In genomic region chr7:116336226-116336625, GRCm38 (mm10) we compare ENCODE assay signal across 8 mouse cellular contexts. TPM values are rescaled to one million over a fixed set of nuclear protein-coding genes. Genes with fewer than 3 reads are reported as not detected.
DNase-seq lines count a peak whose midpoint lies in the region; ATAC-seq and TF ChIP-seq lines count a peak whose summit lies in the region.

No protein-coding gene starts in this region.

- H3K27ac ChIP-seq in hindbrain, embryonic 11.5 days (ENCODE audit: low read depth, low read length) = no peak overlapping the region
- no peak overlapping the region for H3K27ac ChIP-seq in hindbrain, embryonic 12.5 days

- H3K4me3 ChIP-seq in hindbrain, embryonic 11.5 days (ENCODE audit: low read depth, low read length) = no peak overlapping the region
- H3K4me3 ChIP-seq in hindbrain, embryonic 12.5 days = no peak overlapping the region

- POLR2A ChIA-PET in Patski (lab: Charles Lee) = no interaction called here

- H3K27me3 ChIP-seq in hindbrain, embryonic 11.5 days (ENCODE audit: control insufficient read depth, insufficient read depth, low read length) = no peaks in the 10 kb centered on the region
- no peaks in the 10 kb centered on the region for H3K27me3 ChIP-seq in hindbrain, embryonic 12.5 days
- no peaks in the 10 kb centered on the region for H3K27me3 ChIP-seq in Patski

- no peaks in the 10 kb centered on the region for H3K9me3 ChIP-seq in hindbrain, embryonic 11.5 days (ENCODE audit: control insufficient read depth, low read length)
- no peaks in the 10 kb centered on the region for H3K9me3 ChIP-seq in hindbrain, embryonic 12.5 days (replicated peaks)

- no peak overlapping the region for H3K4me2 ChIP-seq in hindbrain, embryonic 11.5 days (replicated peaks; ENCODE audit: low read depth, low read length)
- H3K4me2 ChIP-seq in hindbrain, embryonic 12.5 days (replicated peaks) = no peak overlapping the region

- H3K4me1 ChIP-seq in hindbrain, embryonic 11.5 days (replicated peaks; ENCODE audit: control insufficient read depth, insufficient read depth, low read length) = no peaks in the 10 kb centered on the region
- peaks cover 13% of the 10 kb centered on the region for H3K4me1 ChIP-seq in hindbrain, embryonic 12.5 days

- CTCF ChIA-PET in Patski (lab: Charles Lee) = no interaction called here

- 0 out of 2 replicates have a peak, but pooled peaks cover 2% of the 10 kb centered on the region for H3K36me3 ChIP-seq in hindbrain, embryonic 11.5 days (ENCODE audit: control insufficient read depth, insufficient read depth, low read length)
- peaks cover 31% of the 10 kb centered on the region for H3K36me3 ChIP-seq in hindbrain, embryonic 12.5 days

- DNase-seq in hindbrain, embryonic 11.5 days (ENCODE audit: low spot score) = peak; percentile 66
- DNase-seq in Patski (ENCODE audit: low read depth, low spot score) = no peak
- DNase-seq in cerebellum, postnatal 36 days = peak; percentile 42 to 60
- DNase-seq in heart, adult 9 months (ENCODE audit: low spot score in 2 of 2) = peak; percentile 33 to 68
- DNase-seq in layer of hippocampus, postnatal 14 days (ENCODE audit: low spot score in 2 of 2) = peak; percentile 21 to 59
- peak; percentile 75 to 81 for DNase-seq in spleen, postnatal 4 days (ENCODE audit: low spot score in 2 of 2)

- no peak overlapping the region for H3K9ac ChIP-seq in hindbrain, embryonic 11.5 days (ENCODE audit: low read depth, low read length)
- no peak overlapping the region for H3K9ac ChIP-seq in hindbrain, embryonic 12.5 days

- no peak for ATAC-seq in hindbrain, embryonic 11.5 days (ENCODE audit: low FRiP score)
- ATAC-seq in hindbrain, embryonic 12.5 days (ENCODE audit: low FRiP score) = no peak
- ATAC-seq in Patski = no peak
- peak; percentile 64 for ATAC-seq in megakaryocyte-erythroid progenitor cell, adult 5-6 weeks (replicated peaks; ENCODE audit: low FRiP score, low TSS enrichment, poor library complexity, severe bottlenecking)

- in situ Hi-C loops in Patski (cut with MboI; ENCODE audit: low pct_unique_long_range_greater_than_20kb) = no loop called here

- TF ChIP-seq CTCF in Patski (IDR thresholded peaks at IDR 0.05) = peak; percentile 67

- WGBS in hindbrain, embryonic 11.5 days = 68% methylated on average over 1 of the region's 1 CpGs
- WGBS in hindbrain, embryonic 12.5 days = 74% methylated on average over 1 of the region's 1 CpGs

RNA-seq across cellular contexts. Expression of gene Rps13, which starts 2.2 kb away (rescaled TPM):
- polyA plus RNA-seq in hindbrain, embryonic 11.5 days (2014; fragmentation: Nextera tagmentation; extraction: Ambion mirVana) = 749 and 752 TPM in 2 replicates
- 569 and 639 TPM in 2 replicates for polyA plus RNA-seq in hindbrain, embryonic 12.5 days (2016; fragmentation: Nextera tagmentation; extraction: Ambion mirVana)
- polyA plus RNA-seq in Patski (2021) = 323 TPM
- 100 to 1,000 TPM; 219 to 224 TPM for total RNA-seq in layer of hippocampus, postnatal 14 days (2021)
- total RNA-seq in megakaryocyte-erythroid progenitor cell, adult 5-6 weeks (2014; fragmentation: Nextera tagmentation) = 3,141 and 3,255 TPM in 2 replicates
- total RNA-seq in megakaryocyte-erythroid progenitor cell, adult 5-6 weeks (2017) = 4,519 and 5,406 TPM in 2 replicates

RNA-seq across cellular contexts. Expression of gene Plekha7, which starts 28.1 kb away (rescaled TPM):
- polyA plus RNA-seq in hindbrain, embryonic 11.5 days (2014; fragmentation: Nextera tagmentation; extraction: Ambion mirVana) = 8.4 and 8.8 TPM in 2 replicates
- polyA plus RNA-seq in hindbrain, embryonic 12.5 days (2016; fragmentation: Nextera tagmentation; extraction: Ambion mirVana) = 10.7 and 12.5 TPM in 2 replicates
- 31.0 TPM for polyA plus RNA-seq in Patski (2021)
- total RNA-seq in layer of hippocampus, postnatal 14 days (2021) = 10 to 100 TPM; 15.3 to 26.0 TPM
- total RNA-seq in megakaryocyte-erythroid progenitor cell, adult 5-6 weeks (2014; fragmentation: Nextera tagmentation) = 0.82 and 1.6 TPM in 2 replicates
- 0.42 and 0.72 TPM in 2 replicates for total RNA-seq in megakaryocyte-erythroid progenitor cell, adult 5-6 weeks (2017)
